Mouse (Mus musculus) limb, embryonic 12.5 days (tissue): ENCODE measurements around the gene Rab3il1. TPM values are rescaled to one million over a fixed set of nuclear protein-coding genes. Genes with fewer than 3 reads are reported as not detected.

Experiments used
- ATAC-seq: fragments of 200-750 bp; cut with Nextera tagmentation; 2 replicates; pipeline ENCODE4 v1.8.0; 2017; ENCODE audit warnings: low read depth, moderate TSS enrichment; ENCODE audit not compliant: insufficient number of reproducible peaks, insufficient read depth, low FRiP score, low TSS enrichment
- H3K27ac ChIP-seq: fragments of 300-500 bp; sonication (generic); 2 replicates; pipeline ENCODE4 v1.5.1; 2016; ENCODE audit warnings: mild to moderate bottlenecking, moderate library complexity
- H3K27me3 ChIP-seq: fragments of 300-500 bp; sonication (generic); 2 replicates; pipeline ENCODE4 v1.6.1; 2016; ENCODE audit warnings: mild to moderate bottlenecking, moderate library complexity
- H3K36me3 ChIP-seq: fragments of 300-500 bp; sonication (generic); 2 replicates; pipeline ENCODE4 v1.6.1; 2016; ENCODE audit warnings: mild to moderate bottlenecking, moderate library complexity
- H3K4me1 ChIP-seq: fragments of 300-500 bp; sonication (generic); replicated peaks from 2 replicates; pipeline ENCODE4 v1.6.1; 2016
- H3K4me2 ChIP-seq: fragments of 300-500 bp; sonication (generic); 2 replicates; pipeline ENCODE4 v1.6.1; 2016; ENCODE audit warnings: mild to moderate bottlenecking, moderate library complexity
- H3K4me3 ChIP-seq: fragments of 300-500 bp; sonication (generic); replicated peaks from 2 replicates; pipeline ENCODE4 v1.5.1; 2016; ENCODE audit warnings: mild to moderate bottlenecking
- H3K9ac ChIP-seq: fragments of 300-500 bp; sonication (generic); replicated peaks from 2 replicates; pipeline ENCODE4 v1.6.1; 2016; ENCODE audit warnings: mild to moderate bottlenecking, moderate library complexity
- H3K9me3 ChIP-seq: fragments of 300-500 bp; sonication (generic); 2 replicates; pipeline ENCODE4 v1.6.1; 2016; ENCODE audit warnings: mild to moderate bottlenecking, moderate library complexity
- WGBS: fragments of 180-500 bp; shearing (Covaris S2); methylation state at CpG from one replicate; pipeline ENCODE4 v1.1.7; 2016; 5-methylcytosine and 5-hydroxymethylcytosine counted together
- polyA plus RNA-seq: library from polyadenylated mRNA; unstranded; fragments of >200 nt; fragmentation: Nextera tagmentation; extraction: Ambion mirVana; gene quantifications from 2 replicates; pipeline ENCODE4 v1.2.1, GENCODE M21; 2016

Gene Rab3il1
- polyA plus RNA-seq, result 32.0 and 35.8 TPM in 2 replicates

DNA sequence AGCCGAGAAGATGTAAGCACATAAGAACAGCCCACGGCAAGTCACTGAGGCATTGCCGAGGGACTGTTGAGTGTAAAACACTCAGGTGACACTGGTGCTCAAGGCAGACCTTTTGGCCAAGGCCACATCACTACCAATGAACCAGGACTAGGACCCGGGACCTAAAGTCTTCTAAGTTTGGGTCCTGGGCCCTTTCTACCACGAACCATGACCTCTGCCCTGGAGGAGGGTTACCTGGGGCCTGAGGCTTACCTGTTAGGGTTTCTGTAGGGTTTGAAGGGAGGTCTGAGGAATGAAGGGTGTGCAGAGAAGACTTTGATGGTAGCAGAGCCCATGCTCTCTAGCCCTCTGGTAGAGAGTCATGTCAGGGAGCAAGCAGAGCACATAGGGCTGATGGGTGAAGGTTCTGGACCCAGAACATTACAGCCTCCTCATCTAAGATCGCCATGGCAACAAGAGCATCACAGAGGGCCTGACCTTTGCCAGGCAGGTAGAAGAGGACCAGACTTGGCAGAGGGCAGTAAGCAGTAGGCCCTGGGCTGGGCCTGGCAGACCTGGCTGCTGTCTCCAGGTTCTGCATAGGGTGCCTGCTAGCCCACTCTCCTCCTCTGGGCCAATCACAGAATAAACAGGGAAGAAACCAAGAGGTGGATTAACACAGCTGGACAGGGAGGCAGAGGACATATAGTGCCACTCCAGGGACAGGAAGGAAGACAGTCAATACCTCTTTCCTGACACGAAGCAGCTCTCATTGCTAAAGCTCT is at the start of gene Rab3il1, which contains the start of gene Best1:
Rab3il1 (plus strand) TSS at position 464 of the 764 bp plus-strand sequence.
Best1 (minus strand) TSS at position 428 of the 764 bp plus-strand sequence.
- no peaks in the 10 kb centered on the region for H3K27me3 ChIP-seq
- H3K9me3 ChIP-seq, result 0 out of 2 replicates have a peak, but pooled peaks cover 6% of the 10 kb centered on the region
- no peaks in the 10 kb centered on the region for H3K36me3 ChIP-seq
- no peak within 1 kb of the TSS for H3K4me2 ChIP-seq
- no peak within 1 kb of the TSS for H3K9ac ChIP-seq
- H3K27ac ChIP-seq, result no peak within 1 kb of the TSS
- no peak within 1 kb of the TSS for H3K4me3 ChIP-seq
- 76% methylated on average over 7 of the region's 7 CpGs for WGBS
- H3K4me1 ChIP-seq, result no peaks in the 10 kb centered on the region
- no peak for ATAC-seq

DNA sequence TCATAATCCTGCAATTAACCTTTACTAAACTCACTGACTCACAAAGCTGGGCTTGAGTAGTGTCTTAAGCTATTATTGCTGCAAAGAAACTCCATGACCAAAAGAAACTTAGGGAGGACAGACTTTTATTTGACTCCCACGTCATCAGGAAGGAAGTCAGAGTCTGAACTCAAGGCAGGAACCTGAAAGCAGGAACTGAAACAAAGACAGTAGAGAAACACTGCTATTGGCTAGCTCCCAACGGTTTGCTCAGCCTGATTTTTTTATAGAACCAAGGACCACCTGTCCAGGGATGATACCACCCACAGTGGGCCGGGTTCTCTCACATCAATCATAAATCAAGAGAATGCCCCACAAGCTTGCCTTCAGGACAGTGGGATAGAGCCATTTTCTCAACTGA is 49.1 kb upstream of the Rab3il1 start:
- ATAC-seq, result no peak
- H3K9ac ChIP-seq, result no peak overlapping the region
- 0 out of 2 replicates have a peak, but pooled peaks cover 4% of the 10 kb centered on the region for H3K9me3 ChIP-seq
- H3K4me1 ChIP-seq, result peaks cover 13% of the 10 kb centered on the region
- no peak overlapping the region for H3K4me3 ChIP-seq
- H3K4me2 ChIP-seq, result no peak overlapping the region
- no peaks in the 10 kb centered on the region for H3K27me3 ChIP-seq
- WGBS, result 76% methylated on average over 3 of the region's 3 CpGs
- H3K36me3 ChIP-seq, result no peaks in the 10 kb centered on the region
- H3K27ac ChIP-seq, result no peak overlapping the region

DNA sequence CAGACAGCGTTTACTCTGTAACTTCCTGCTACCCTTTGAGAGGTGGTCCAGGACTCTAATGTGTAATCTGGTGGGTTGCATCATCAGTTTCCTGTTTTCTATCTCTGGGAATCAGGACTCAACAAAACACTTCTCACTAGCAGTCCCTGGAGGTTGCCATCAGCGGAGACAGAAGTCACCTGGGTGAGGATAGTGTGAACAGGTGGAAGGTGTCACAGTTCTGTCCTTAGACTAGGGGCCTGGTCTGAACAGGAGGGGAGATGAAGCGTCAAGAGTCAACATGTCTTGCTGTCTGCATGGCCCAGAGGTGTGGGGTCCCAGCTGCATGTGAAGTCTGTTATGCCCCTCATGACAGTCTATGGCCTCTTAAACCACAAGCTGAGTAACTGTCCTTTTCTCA is 48.6 kb upstream of the Rab3il1 start:
- WGBS, result 90% methylated on average over 3 of the region's 3 CpGs
- no peak overlapping the region for H3K27ac ChIP-seq
- no peaks in the 10 kb centered on the region for H3K36me3 ChIP-seq
- H3K9ac ChIP-seq, result no peak overlapping the region
- no peak overlapping the region for H3K4me3 ChIP-seq
- H3K9me3 ChIP-seq, result 0 out of 2 replicates have a peak, but pooled peaks cover 4% of the 10 kb centered on the region
- ATAC-seq, result no peak
- no peaks in the 10 kb centered on the region for H3K27me3 ChIP-seq
- peaks cover 13% of the 10 kb centered on the region for H3K4me1 ChIP-seq
- no peak overlapping the region for H3K4me2 ChIP-seq

DNA sequence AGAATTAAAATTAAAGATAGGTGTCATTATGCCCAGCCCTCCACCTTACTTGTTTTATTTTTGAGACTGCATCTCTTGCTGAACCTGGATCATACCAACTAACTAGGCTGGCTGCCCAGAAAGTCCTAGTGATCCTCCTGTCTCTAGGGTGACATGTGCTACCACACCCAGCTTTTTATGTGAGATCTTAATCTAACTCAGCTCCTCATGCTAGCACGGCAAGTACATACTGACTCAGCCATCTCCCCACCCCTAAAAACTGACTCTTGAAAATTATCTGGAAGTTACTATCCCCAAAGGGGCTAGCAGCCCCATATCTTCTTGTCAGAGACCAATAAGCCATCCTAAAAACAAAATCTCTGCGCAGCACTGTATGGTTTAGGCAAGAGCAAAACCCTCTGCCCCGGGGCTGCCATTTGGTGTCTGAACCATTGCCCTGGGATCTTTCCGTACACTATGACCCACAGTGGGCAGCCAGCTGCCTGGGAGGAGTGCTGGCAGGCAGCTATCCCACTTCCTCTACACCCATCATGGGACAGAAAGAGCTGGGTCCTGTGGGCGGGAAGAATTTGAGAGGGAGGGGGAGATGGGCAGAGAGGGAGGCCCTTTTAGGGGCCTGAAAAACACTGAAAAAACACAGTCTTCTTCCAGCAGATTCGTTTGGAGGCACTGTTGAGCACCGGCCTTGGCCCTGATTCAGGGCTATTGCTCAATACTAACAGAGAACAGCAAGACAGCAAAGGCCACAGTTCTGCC is 47.2 kb upstream of the Rab3il1 start:
- peaks cover 13% of the 10 kb centered on the region for H3K4me1 ChIP-seq
- H3K36me3 ChIP-seq, result no peaks in the 10 kb centered on the region
- 0 out of 2 replicates have a peak, but pooled peaks cover 4% of the 10 kb centered on the region for H3K9me3 ChIP-seq
- peak overlapping the region; percentile 40 for H3K9ac ChIP-seq
- no peaks in the 10 kb centered on the region for H3K27me3 ChIP-seq
- no peak overlapping the region for H3K4me3 ChIP-seq
- ATAC-seq, result peak; percentile 79
- WGBS, result 34% methylated on average over 7 of the region's 7 CpGs
- H3K27ac ChIP-seq, result peak overlapping the region; percentile 69
- peak overlapping the region; percentile 36 for H3K4me2 ChIP-seq

DNA sequence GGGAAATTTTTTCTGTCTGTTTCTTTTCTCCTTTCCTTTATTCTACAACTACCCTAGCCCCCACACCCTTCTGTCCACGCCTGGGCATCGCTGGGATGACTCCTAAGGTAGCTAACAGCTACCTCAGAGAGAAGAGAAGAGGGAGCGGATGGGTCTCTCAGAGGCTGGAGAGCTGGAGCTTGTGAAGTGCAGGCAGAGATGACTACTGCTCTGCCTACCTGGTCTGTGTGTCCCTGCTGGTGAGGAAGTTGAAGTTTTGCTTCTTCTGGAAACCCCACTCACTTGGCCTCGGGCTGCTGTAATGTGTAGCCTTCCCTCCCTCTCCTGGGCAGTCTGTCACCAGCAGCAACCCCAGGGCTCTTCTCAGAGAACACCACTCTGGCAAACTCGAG is 46.7 kb upstream of the Rab3il1 start:
- peak; percentile 47; the same call in 1 of the 2 replicates for ATAC-seq
- H3K27me3 ChIP-seq, result no peaks in the 10 kb centered on the region
- H3K36me3 ChIP-seq, result no peaks in the 10 kb centered on the region
- H3K27ac ChIP-seq, result peak overlapping the region; percentile 69
- H3K9ac ChIP-seq, result peak overlapping the region; percentile 40
- H3K9me3 ChIP-seq, result 0 out of 2 replicates have a peak, but pooled peaks cover 4% of the 10 kb centered on the region
- WGBS, result 43% methylated on average over 5 of the region's 5 CpGs
- H3K4me1 ChIP-seq, result peaks cover 13% of the 10 kb centered on the region
- H3K4me3 ChIP-seq, result no peak overlapping the region
- H3K4me2 ChIP-seq, result peak overlapping the region; percentile 36

DNA sequence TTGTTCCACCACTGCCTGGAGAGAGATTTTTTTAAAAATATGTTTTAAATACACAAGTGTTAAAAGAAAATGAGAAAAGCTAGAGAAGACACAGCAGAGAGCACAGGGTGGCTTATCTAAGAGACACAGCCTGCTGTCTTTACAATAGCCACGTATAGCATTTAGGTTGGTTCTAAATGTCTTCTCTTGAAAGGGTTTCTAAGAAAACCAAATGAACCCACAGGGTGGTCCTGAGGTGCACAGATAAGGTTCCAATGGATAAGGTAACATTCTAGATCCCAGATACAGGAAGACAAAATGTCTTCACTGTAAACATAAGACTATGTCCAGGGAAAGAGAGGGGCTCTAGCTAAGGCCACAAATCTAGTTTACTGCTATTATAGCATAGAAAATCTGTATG is 46.0 kb upstream of the Rab3il1 start:
- Histone ChIP-seq H3K27ac (no peak overlapping the region; the same call in 1 of the 2 replicates), H3K36me3 (no peaks in the 10 kb centered on the region), H3K9me3 (0 out of 2 replicates have a peak, but pooled peaks cover 4% of the 10 kb centered on the region), H3K4me3 (no peak overlapping the region), H3K4me1 (peaks cover 13% of the 10 kb centered on the region), H3K9ac (no peak overlapping the region), H3K27me3 (no peaks in the 10 kb centered on the region), H3K4me2 (no peak overlapping the region)
- WGBS, result 83% methylated on average over 1 of the region's 1 CpGs
- no peak for ATAC-seq

DNA sequence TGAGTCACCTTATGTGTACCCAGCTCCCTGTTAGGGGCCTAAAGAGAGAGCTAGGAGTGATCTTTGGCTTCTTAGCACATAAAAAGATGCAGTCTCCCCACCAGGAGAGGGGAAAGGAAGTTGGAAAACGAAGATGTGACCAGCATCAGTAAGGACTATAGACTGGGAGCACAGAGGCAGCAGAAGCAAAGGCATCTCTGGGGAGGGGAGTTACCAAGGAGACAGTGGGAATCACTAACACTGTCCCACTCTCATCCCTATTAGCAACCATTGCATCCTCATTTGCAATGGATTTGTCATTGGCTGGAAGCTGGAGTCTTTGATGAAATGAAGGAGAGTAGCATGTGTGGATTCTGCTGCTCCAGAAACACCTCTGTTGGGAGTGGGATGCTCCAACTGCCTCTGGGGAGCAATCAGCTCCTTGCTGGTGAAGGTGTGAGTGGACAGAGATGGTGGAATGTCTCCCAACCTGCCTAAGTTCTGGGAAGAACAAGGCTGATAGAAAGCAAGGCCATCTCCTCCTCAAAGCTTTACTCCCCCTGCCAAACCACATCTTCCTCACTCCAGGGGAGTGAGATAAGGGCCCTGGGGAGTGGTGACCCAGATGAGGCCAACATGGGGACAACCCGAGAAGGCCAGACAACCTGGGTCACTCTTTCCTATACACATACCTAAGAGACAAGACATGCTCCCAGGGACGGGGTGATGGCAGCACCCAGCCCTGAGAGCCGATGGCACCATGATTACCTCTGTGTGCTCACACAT is 44.7 kb upstream of the Rab3il1 start:
- Histone ChIP-seq H3K4me3 (no peak overlapping the region), H3K27ac (no peak overlapping the region), H3K9me3 (0 out of 2 replicates have a peak, but pooled peaks cover 4% of the 10 kb centered on the region), H3K27me3 (no peaks in the 10 kb centered on the region), H3K4me2 (no peak overlapping the region), H3K4me1 (peaks cover 13% of the 10 kb centered on the region), H3K36me3 (no peaks in the 10 kb centered on the region), H3K9ac (no peak overlapping the region)
- ATAC-seq, result no peak
- WGBS, result 73% methylated on average over 4 of the region's 4 CpGs

DNA sequence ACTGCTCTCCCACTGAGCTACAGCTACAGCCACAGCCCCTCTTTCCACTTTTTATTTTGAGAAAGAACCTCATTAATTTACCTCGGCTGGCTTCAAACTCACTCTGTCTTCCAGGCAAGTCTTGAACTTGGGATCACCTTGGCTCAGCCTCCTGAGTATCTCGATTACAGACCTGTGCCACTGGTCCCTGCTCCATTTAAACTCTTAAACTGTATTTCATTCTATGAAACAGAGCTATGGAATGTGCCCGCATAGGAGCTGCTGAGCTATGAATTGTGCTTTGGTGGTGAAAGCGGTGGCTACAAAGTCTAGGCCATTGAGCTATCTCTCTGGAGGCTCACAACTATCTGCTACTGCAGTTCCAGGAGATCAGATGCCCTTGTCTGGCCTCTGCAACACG is 43.5 kb upstream of the Rab3il1 start:
- Histone ChIP-seq H3K36me3 (no peaks in the 10 kb centered on the region), H3K9ac (no peak overlapping the region), H3K9me3 (no peaks in the 10 kb centered on the region), H3K4me2 (no peak overlapping the region), H3K27ac (no peak overlapping the region), H3K4me3 (no peak overlapping the region), H3K27me3 (no peaks in the 10 kb centered on the region), H3K4me1 (peaks cover 13% of the 10 kb centered on the region)
- WGBS, result 88% methylated on average over 5 of the region's 5 CpGs
- ATAC-seq, result no peak

DNA sequence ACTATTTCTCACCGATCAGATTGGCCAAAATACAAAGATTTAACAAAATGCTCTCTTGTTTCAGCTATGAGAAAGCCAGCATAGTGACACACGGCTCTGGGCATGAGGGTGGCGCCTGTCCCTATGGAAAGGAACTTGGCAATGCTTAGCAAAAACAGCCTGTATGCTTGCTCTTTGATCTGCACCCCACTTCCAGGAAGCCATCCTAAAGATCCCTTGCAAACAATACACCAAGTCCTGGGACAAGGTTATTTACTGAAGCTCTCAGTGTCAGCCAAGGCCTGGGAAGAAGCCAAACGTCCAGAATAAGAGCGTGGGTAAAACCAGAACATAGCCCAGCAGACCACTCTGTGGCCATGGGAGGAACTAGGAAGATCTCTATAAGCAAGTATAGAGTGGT is 40.7 kb upstream of the Rab3il1 start:
- Histone ChIP-seq H3K9ac (no peak overlapping the region), H3K9me3 (no peaks in the 10 kb centered on the region), H3K4me3 (no peak overlapping the region), H3K27me3 (no peaks in the 10 kb centered on the region; the same call in 1 of the 2 replicates), H3K4me2 (no peak overlapping the region), H3K36me3 (no peaks in the 10 kb centered on the region), H3K4me1 (no peaks in the 10 kb centered on the region), H3K27ac (no peak overlapping the region)
- 87% methylated on average over 5 of the region's 5 CpGs for WGBS
- no peak for ATAC-seq

DNA sequence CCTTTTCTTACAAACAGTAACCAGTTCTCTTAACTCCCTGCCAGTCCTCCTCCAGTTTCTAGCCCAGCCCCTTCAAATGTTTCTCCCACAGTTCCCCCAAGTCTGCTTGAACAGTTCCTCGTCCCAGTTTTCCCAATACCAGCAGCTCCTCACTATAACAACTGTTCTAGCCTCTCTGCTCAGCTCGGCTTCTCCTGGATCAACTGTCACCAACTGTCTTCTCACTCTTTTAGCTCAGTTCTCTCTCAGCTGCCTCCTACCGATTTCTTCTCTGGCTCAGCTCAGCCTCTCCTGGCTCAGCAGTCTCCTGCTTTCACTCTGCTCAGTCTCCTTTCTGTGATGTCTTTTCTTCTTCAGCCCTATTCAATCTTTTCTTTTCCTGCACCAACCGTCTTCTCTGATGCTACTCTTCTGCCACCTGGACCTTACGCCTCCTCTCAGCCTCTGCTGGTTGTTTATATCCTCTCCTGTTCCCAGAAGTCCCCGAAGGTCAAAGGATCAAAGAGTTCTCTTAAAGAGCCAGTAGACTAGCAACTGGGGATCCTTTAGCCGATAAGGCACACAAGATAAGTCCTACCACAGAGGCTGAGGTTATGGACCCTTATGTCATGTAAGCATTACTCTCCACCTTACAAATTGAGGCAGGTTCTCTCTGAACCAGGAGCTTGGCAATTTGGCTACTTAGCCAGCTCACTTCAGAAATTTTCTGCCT is 37.1 kb upstream of the Rab3il1 start:
- H3K27me3 ChIP-seq, result no peaks in the 10 kb centered on the region; the same call in 1 of the 2 replicates
- no peaks in the 10 kb centered on the region for H3K36me3 ChIP-seq
- 12% methylated on average over 7 of the region's 7 CpGs for WGBS
- no peak for ATAC-seq
- H3K9ac ChIP-seq, result no peak overlapping the region
- H3K9me3 ChIP-seq, result no peaks in the 10 kb centered on the region
- H3K4me1 ChIP-seq, result peaks cover 4% of the 10 kb centered on the region; the same call in 1 of the 2 replicates
- H3K4me2 ChIP-seq, result no peak overlapping the region
- no peak overlapping the region for H3K4me3 ChIP-seq
- H3K27ac ChIP-seq, result no peak overlapping the region
